Mouse (Mus musculus) ZHBTc4 (cell line): ENCODE results near the gene Ndufaf1.
"Not testable (repeated sequence)": the region's sequence is repeated elsewhere in the genome, so short reads cannot be mapped to it uniquely, and the experiment has no call there.

Experiments used
- DNase-seq: peaks from one replicate; pipeline ENCODE4 v3.0.0-alpha.2; 2011; ENCODE audit warnings: low read depth, low spot score

Ndufaf1 gene

GRCm38 (mm10) chr2:119662220-119663182 lies at the start of gene Ndufaf1:
Ndufaf1 (minus strand) TSS chr2:119662827.
- DNase-seq: peak; percentile 94

- DNase-seq: peak; percentile 49
Observed at GRCm38 (mm10) chr2:119710011-119710410, 47.4 kb upstream of the Ndufaf1 start.

- peak; percentile 81 for DNase-seq
Observed at GRCm38 (mm10) chr2:119707676-119708075, 45.0 kb upstream of the Ndufaf1 start.

DNA sequence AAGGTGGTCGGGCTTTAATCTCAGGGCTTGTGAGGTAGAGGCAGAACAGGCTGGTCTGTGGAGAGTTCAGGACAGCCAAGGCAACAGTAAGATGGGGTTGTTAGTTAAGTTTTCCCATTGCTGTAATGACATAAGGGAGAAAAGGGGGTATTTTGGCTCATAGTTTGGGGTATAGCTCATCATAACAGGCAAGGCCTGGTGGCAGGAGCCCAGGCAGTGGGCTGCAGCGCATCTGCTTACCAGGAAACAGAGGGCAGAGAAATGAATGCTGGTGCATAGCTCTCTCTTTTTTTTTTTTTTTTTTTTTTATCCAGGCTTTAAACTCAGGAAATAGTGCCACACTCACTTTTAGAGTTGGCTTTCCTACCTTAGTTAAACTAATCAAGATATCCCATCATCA lies 40.5 kb upstream of the Ndufaf1 start:
- DNase-seq: no peak

DNA sequence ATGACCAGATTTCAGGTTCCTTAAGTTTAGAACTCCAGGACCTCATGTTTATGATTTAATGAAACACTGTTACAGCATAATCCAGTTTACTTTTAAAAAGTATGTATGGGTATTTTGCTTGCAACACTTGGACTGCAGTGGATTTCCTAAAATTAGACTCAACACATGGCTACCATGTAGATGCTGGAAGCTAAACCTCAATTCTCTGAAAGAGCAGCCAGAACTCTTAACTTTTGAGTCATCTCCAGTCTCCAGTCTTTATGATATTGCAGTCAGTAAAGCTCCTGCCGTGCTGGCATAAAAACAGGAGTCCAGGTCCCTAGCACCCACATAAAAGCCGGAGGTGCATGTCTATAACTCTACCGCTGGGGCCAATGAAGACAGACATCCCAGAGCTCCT lies 37.3 kb upstream of the Ndufaf1 start:
- no peak for DNase-seq

DNA sequence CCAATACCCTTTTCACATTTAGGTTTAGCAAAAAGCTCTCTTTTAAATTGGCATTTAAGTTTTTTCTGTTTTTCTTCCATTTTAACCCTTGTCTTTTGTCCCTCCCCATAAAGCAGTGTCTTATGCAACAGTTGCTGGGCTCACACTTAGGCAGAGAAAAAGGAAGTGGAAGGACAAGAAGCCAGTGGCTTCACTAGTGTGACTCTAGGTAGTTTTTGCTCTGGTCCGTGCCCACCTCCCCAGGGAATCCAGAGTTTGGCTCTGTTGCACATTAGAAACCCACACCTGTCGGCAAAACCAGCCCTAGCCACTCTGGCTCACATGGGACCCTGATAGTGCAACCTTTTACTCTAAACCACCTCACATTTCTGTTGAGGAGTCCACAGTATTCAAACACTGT lies 35.8 kb upstream of the Ndufaf1 start:
- DNase-seq: no peak

- no peak for DNase-seq
Observed at GRCm38 (mm10) chr2:119696111-119696510, 33.5 kb upstream of the Ndufaf1 start.

DNA sequence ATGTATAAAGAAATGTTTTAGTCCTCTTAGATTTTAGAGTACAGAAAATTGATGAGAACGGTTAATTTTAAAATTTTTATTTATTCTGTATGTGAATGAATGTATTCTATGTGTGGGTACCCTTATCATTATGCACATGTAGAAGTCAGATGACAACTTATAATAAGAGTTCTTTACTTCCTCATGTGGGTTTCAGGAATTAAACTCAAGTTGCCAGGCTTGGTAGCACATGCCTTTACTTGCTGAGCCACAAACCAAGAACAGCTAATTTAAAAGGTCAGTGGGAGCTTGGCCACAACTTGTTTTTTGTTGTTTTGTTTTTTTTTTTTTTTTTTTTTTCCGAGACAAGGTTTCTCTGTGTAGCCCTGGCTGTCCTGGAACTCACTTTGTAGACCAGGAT lies 32.2 kb upstream of the Ndufaf1 start:
- no peak for DNase-seq

DNA sequence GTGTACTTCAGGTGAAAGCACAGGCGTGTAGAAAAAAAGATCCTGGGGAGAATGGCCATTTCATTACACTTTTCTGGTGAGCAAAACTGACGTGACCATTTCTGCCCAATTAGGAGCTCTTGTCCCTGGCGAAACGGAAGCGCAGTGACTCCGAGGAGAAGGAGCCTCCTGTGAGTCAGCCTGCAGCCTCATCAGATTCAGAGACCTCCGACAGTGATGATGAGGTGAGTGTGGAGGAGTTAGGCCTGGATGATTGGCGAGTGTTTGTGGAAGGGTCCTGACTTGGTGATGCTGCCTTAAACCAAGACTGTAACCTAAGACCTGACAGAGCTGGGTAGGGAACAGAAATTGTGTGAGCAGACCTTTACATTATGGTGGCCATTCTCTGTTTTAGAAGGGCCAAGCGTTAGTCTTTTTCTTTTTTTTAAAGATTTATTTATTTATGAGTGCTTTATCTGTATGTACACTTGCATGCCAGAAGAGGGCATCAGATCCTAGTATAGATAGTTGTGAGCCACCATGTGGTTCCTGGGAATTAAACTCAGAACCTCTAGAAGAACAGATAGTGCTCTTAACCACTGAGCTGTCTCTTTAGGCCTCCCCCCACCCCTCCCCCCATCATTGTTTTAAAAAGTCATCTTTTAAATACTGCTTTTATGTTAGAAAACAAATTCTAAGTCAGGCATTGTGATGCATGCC lies 29.5 kb upstream of the Ndufaf1 start:
- DNase-seq: peak; percentile 47

- no peak for DNase-seq
Observed at GRCm38 (mm10) chr2:119683706-119684105, 21.1 kb upstream of the Ndufaf1 start.

DNA sequence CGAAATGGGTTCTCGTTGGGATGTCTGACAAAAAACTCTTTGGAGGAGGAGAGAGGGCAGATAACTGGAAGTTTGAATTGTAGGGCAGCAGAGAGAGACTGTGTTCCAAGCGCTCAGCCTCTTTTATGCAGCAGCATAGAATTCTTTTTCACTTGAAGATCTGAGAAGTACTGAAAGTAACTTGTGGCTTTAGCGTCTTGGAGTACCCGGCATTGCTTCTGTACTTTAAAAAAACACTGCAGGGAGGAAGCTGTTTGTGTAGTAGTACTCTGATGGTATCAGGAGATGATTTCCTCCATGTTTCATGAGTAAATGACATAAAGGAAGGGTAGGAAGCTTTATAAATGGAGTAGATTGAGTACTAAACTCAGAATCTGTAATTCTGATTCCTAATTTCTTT lies 13.2 kb upstream of the Ndufaf1 start:
- DNase-seq: no peak

- peak; percentile 63 for DNase-seq
Observed at GRCm38 (mm10) chr2:119675215-119675784, 12.7 kb upstream of the Ndufaf1 start.

DNA sequence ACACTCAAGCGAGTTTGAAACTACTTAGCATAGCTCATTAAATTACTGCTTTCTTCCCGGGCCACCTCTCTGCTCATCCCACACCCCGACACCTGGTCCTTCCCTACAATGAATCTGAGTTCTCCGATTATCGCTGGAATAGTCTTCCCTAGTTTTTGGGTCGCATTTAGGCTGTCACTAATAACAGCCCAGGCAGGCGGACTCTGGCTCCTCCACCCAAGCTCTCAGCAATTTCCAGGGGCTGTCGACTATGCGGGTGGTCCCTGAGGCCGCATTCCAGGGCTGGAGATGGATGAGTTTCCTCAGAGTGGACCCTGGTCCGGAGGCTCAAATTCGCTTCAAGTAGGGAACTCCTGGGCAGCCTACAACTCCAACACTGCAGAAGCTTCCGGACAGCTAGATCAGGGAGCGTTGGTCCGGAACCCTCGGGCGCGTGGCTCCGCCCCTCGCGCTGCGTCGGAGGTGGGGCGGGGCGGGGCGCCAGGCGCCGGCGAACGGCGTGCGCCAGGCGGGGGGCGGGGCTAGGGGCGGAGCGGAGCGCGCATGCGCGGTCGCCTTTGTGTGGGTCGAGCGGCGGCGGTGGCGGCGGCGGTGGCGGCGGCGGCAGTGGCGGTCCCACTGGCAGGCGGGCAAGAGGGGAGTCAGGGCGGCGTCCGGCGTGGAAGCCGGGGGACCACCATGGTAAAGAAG lies 12.0 kb upstream of the Ndufaf1 start, which contains the start of gene Rtf1:
Rtf1 (plus strand) TSS at position 544 of the 690 bp plus-strand sequence.
- peak; percentile 92 for DNase-seq

DNA sequence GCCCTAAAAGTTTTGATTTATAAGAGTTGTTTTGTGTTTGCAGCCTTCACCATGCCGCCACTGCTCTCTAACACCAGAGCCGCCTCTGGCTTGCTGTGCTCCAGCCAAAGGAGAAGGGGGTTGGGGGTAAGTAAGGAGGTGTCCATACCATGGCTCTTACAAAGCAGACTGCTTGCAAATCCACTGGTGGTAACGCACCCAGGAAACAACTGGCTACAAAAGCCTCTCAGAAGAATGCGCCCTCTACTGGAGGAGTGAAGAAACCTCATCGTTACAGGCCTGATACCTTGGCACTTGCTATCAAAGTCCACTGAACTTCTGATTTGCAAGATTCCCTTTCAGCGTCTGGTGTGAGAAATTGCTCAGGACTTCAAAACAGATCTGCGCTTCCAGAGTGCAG lies 6.4 kb upstream of the Ndufaf1 start:
- peak; percentile 55 for DNase-seq

DNA sequence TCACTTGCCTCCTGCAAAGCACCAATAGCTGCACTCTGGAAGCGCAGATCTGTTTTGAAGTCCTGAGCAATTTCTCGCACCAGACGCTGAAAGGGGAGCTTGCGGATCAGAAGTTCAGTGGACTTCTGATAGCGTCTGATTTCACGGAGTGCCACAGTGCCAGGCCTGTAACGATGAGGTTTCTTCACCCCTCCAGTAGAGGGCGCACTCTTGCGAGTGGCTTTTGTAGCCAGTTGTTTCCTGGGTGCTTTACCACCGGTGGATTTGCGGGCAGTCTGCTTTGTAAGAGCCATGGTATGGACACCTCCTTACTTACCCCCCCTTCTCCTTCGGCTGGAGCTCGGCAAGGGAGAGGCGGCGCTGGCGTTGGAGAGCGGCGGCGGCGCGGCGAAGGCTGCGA lies 3.1 kb upstream of the Ndufaf1 start:
- DNase-seq: not testable (repeated sequence)

- no peak for DNase-seq
Observed at GRCm38 (mm10) chr2:119644254-119644653, 18.4 kb downstream of the Ndufaf1 start.

GRCm38 (mm10) chr2:119641214-119641912 lies 21.3 kb downstream of the Ndufaf1 start:
- DNase-seq: no peak

DNA sequence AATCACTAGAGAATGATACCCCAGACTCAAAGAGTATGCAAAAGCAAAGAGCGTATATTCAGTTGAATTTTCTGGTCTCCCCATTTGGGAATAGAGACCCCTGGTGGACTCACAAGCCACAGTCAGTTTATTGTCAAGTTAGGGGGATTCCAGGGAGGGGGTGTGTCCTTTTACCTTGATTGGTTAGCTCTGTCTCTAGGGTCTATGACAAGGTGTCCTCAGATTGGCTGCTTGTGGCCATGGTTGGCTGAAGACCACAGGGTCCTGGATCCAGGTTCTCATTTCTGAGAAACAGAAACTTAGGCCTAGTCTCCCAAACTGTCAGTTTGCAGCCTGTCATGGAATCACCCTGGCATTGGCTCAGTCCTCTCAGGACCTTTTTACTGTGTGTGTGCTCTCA lies 25.8 kb downstream of the Ndufaf1 start:
- peak; percentile 21 for DNase-seq

DNA sequence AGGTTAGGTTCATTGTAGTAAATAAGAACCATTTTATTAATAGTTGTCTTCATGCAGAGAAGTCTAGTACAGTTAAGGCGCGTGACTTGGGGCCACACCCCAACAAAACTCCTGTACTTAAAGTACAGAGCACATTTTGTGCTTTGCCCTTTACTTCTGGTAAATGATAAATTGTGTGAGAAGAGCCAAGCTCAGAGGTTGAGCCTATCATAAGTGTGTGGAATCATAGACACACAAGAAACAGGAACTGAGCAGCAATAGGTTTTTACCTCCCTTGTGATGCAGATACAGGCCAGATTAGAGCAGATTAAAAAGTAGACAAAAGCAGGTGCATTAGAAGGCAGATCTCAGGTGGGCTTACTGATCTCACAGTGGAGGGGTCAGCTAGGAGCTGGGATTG lies 41.3 kb downstream of the Ndufaf1 start:
- no peak for DNase-seq

DNA sequence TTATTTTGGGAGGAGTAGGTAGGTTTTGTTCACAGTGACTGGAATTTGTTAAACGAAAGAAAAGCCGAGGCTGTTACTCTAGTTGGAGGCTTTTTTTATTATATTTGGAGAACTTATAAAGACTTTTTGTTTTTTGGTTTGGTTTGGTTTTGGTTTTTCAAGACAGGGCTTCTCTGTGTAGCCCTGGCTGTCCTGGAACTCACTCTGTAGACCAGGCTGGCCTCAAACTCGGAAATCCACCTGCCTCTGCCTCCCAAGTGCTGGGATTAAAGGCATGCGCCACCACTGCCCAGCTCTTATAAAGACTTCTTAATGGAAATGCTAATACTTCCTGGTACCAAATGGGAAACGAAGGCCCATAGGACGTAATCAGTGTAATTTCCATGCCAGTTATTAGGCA lies 43.6 kb downstream of the Ndufaf1 start:
- DNase-seq: not testable (repeated sequence)
